Mouse (Mus musculus) erythroblast, embryonic 14.5 days (primary cell): ENCODE data around the gene Abhd5.

Source experiments
- GATA1 ChIP-seq: IDR thresholded peaks from 2 replicates; pipeline ENCODE4 v1.6.1; 2012; ENCODE audit warnings: low read length, inconsistent platforms, mixed read lengths
- TAL1 ChIP-seq: IDR thresholded peaks from 3 replicates; pipeline ENCODE4 v1.6.1; 2012; ENCODE audit warnings: low read length, inconsistent platforms, mixed read lengths

GRCm38 (mm10) chr9:122420772-122421764, 69.7 kb downstream of the Abhd5 start:
- TF ChIP-seq TAL1 (no peak), GATA1 (no peak)
